In the genomic region with DNA sequence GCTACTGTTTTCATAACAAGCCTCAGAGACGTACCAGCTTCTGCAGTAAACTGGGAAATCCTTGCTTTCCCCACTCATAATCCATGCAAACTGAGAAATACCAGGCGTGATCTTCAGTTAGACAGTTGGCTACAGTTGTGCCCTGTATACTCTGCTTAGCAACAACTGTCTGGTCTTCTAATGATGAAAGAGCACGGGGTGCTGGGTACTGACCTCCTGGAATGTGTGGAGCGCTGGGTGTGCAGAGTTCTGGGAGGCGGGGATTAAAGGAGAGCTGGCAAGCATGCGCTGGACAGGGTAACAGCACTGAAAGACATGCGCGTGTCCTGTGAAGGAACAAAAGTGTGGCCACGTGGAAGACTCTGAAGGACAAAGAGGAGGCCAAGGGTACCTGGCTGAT, we compare ENCODE assay signal across 18 mouse cellular contexts. TPM values are rescaled to one million over a fixed set of nuclear protein-coding genes. Genes with fewer than 3 reads are reported as not detected.
A peak's percentile ranks its signal among the peaks of the same experiment; 100 is the strongest.
DNase-seq lines count a peak whose midpoint lies in the region; ATAC-seq lines count a peak whose summit lies in the region.
"Had no signal": no experiment of that assay in that cellular context is flagged by ENCODE, and none has a peak within 500 bp of the region (broad histone marks: within the 10 kb centered on the region; RNA-seq: fewer than 3 reads in every experiment).

No protein-coding gene starts in this region.

- peak; percentile 5 for DNase-seq in adrenal gland, postnatal 14 days
- no peak for DNase-seq in adrenal gland, postnatal 25 days
- DNase-seq in heart, adult 9 months (ENCODE audit: low spot score in 2 of 2), result peak; percentile 8 to 17
- no peak for DNase-seq in heart, postnatal 36 days
- DNase-seq in yolk sac, embryonic 10.5 days (ENCODE audit: low spot score), result peak; percentile 62
- no peak for DNase-seq in left cerebral cortex, adult 18-20 months (ENCODE audit: low spot score in 2 of 2)
- DNase-seq: adrenal gland, postnatal 36 days; cerebellum, adult 9-10 months; kidney, adult 2 months; kidney, postnatal 4 days; layer of hippocampus, postnatal 36 days; thymus, adult 2 months had no signal

- no peak overlapping the region for H3K9ac ChIP-seq in midbrain, embryonic 13.5 days (replicated peaks)
- no peak overlapping the region for H3K9ac ChIP-seq in midbrain, embryonic 15.5 days

- H3K4me2 ChIP-seq in midbrain, embryonic 13.5 days (replicated peaks), result no peak overlapping the region
- H3K4me2 ChIP-seq in midbrain, embryonic 15.5 days, result no peak overlapping the region

- H3K9me3 ChIP-seq in midbrain, embryonic 13.5 days, result no peaks in the 10 kb centered on the region
- no peaks in the 10 kb centered on the region for H3K9me3 ChIP-seq in midbrain, embryonic 15.5 days

- H3K36me3 ChIP-seq in midbrain, embryonic 13.5 days, result no peaks in the 10 kb centered on the region
- H3K36me3 ChIP-seq in midbrain, embryonic 15.5 days (replicated peaks), result no peaks in the 10 kb centered on the region

- no peaks in the 10 kb centered on the region for H3K27me3 ChIP-seq in midbrain, embryonic 13.5 days
- no peaks in the 10 kb centered on the region for H3K27me3 ChIP-seq in midbrain, embryonic 15.5 days (replicated peaks)
- H3K27me3 ChIP-seq: CH12.LX had no signal

- intact Hi-C loops in heart, postnatal 36 days (cut with DNase I), result no loop called here

- 73% methylated on average over 9 of the region's 9 CpGs for WGBS in midbrain, embryonic 13.5 days
- 71% methylated on average over 9 of the region's 9 CpGs for WGBS in midbrain, embryonic 15.5 days

- peak; percentile 34; the same call in 1 of the 2 replicates for ATAC-seq in midbrain, embryonic 13.5 days
- no peak for ATAC-seq in midbrain, embryonic 15.5 days (replicated peaks)
- ATAC-seq: midbrain, embryonic 16.5 days had no signal

- no peak overlapping the region for H3K4me3 ChIP-seq in midbrain, embryonic 13.5 days (replicated peaks)
- H3K4me3 ChIP-seq in midbrain, embryonic 15.5 days, result no peak overlapping the region

- H3K27ac ChIP-seq in midbrain, embryonic 13.5 days, result no peak overlapping the region
- H3K27ac ChIP-seq in midbrain, embryonic 15.5 days, result no peak overlapping the region
- H3K27ac ChIP-seq: macrophage had no signal

- no peaks in the 10 kb centered on the region for H3K4me1 ChIP-seq in midbrain, embryonic 13.5 days (replicated peaks)
- no peaks in the 10 kb centered on the region for H3K4me1 ChIP-seq in midbrain, embryonic 15.5 days

RNA-seq across cellular contexts. Expression of a gene that starts 52.2 kb away (rescaled TPM):
- not detected in 2 replicates for total RNA-seq in adrenal gland, postnatal 14 days (2021)
- total RNA-seq in adrenal gland, postnatal 25 days (2021), result not detected in 2 replicates
- total RNA-seq in heart, postnatal 36 days (2021), result not detected
- 0.65 and 1.4 TPM in 2 replicates for polyA plus RNA-seq in midbrain, embryonic 13.5 days (2015; fragmentation: Nextera tagmentation; extraction: Ambion mirVana)
- polyA plus RNA-seq in midbrain, embryonic 15.5 days (2015; fragmentation: Nextera tagmentation; extraction: Ambion mirVana), result 0.78 and 1.8 TPM in 2 replicates
- total RNA-seq in left cerebral cortex, adult 18-20 months (2021), result not detected
- total RNA-seq: adrenal gland, postnatal 36 days; CH12.LX; granulocyte monocyte progenitor cell, adult 5-6 weeks; layer of hippocampus, postnatal 36 days had no signal
- polyA plus RNA-seq: macrophage had no signal

Comparison
In these comparisons a context has a peak if more than half of its experiments do, and no peak if none do; other contexts are left out.
1. DNase-seq: peak in adrenal gland, postnatal 14 days (single experiment), heart, adult 9 months (2 of 2) and yolk sac, embryonic 10.5 days (single experiment); none in adrenal gland, postnatal 25 days (single experiment), heart, postnatal 36 days (0 of 2) and left cerebral cortex, adult 18-20 months (0 of 2).